Mouse (Mus musculus): ENCODE data around the gene Gsg1.

- no peak for TF ChIP-seq POLR2A (IDR thresholded peaks at IDR 0.05; ENCODE audit: control insufficient read depth in 1 of 2, insufficient read depth in 1 of 2, low read depth in 1 of 2, low read length in 2 of 2, poor library complexity in 1 of 2)
- no peak for TF ChIP-seq ZC3H11A (IDR thresholded peaks at IDR 0.05; ENCODE audit: low read depth, low read length)
- no peak for TF ChIP-seq GATA1 (IDR thresholded peaks at IDR 0.05; ENCODE audit: low read depth, low read length)
- TF ChIP-seq SMC3 (IDR thresholded peaks at IDR 0.05; ENCODE audit: low read depth, low read length) = 0 out of 2 replicates have a peak, but pooled peaks have one; percentile 14
- no peak for TF ChIP-seq BHLHE40 (IDR thresholded peaks at IDR 0.05; ENCODE audit: borderline replicate concordance, low read depth, low read length)
Observed at GRCm38 (mm10) chr6:135260435-135260834, 6.3 kb upstream of the Gsg1 start.

Measured in MEL (cell line).